Mouse (Mus musculus): ENCODE measurements at regions not wholly inside any gene's neighbourhood (a gene's known extent, or its start where the extent isn't known, plus 50 kb on each side); places are given as distances from the start of the nearest gene placed in this dataset.

- DNase-seq: no peak
Observed at GRCm38 (mm10) chr2:137417691-137418090, 301.2 kb upstream of the Jag1 start.

DNA sequence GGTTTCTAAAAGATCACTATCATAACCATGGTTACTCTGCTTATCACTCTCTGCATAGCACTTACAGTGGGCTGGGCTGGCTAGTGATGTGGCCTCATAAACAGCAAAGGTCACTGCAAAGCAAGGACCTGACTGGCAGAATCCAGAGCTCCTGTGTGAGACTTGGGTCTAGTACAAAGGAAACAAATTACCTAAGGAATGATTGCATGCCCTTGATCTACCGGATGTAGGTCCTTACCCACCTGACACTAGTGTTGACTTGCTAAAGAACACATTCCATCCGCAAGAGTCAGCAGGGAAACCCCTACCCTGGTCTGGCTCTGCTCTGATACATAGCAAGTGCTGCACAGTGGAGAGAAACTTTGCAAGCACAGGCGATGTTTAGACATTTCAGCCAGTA lies 297.0 kb upstream of the Jag1 start:
- no peak for DNase-seq

GRCm38 (mm10) chr2:137409611-137410010 lies 293.2 kb upstream of the Jag1 start:
- no peak for DNase-seq

- no peak for DNase-seq
Observed at GRCm38 (mm10) chr2:137408294-137408693, 291.9 kb upstream of the Jag1 start.

- no peak for DNase-seq
Observed at GRCm38 (mm10) chr2:137393486-137393885, 277.0 kb upstream of the Jag1 start.

GRCm38 (mm10) chr2:137379816-137380215 lies 263.4 kb upstream of the Jag1 start:
- DNase-seq: no peak

DNA sequence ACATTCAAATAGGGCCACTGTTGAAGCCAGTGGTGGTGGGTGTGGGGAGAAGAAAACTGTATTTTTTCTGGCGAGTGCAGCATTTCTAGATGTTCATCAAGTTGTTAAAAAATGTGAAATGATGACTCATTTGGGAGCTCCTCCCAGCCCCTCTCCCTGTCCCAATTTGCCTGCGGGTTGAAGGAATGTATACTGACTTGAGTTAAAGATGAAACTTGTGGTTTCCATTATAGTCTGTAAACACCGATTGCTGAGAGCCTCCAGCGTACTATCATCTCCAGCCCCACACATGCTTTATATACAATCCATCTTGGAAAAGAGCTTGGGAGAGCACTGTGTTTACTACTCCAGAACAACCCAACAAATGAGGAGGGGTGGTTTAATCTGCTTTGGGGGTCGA lies 258.9 kb upstream of the Jag1 start:
- no peak for DNase-seq

DNA sequence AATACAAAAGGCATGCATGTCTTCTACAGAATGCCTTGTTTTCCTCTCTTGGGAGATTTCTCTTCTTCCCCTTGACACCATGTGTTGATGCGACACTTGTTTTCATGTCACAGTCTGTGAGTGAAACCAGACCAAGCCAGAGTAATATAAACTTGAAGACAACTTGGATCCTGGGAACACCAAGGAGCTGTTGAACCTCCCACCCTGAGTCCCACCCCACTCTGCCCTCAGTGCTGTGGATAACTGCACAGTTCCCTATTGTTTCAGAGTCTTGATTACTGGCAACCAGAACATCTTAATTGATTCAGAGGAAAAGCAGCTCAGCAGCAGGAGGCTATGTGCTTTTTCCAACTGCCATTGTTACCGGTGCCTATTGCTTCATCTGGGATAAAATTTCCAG lies 254.6 kb upstream of the Jag1 start:
- no peak for DNase-seq

DNA sequence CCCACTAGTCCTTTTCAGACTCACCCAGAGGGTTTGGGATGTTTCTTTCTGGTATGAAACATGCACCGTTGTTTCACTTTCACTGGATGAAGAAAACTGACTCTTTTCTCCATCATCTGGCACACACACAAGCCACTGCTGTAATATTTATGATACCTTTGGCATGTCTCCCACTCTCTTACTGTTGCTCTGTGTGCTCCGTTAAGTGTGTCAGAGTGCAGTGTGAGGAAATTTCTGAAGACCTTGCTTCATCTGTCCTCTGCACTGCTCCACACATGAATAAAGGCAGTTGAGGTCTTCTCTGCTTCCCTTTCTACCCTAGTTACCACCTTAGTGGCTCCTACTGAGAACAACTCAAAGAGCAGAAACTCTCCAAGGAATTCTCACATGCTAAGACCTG lies 246.6 kb upstream of the Jag1 start:
- DNase-seq: no peak

DNA sequence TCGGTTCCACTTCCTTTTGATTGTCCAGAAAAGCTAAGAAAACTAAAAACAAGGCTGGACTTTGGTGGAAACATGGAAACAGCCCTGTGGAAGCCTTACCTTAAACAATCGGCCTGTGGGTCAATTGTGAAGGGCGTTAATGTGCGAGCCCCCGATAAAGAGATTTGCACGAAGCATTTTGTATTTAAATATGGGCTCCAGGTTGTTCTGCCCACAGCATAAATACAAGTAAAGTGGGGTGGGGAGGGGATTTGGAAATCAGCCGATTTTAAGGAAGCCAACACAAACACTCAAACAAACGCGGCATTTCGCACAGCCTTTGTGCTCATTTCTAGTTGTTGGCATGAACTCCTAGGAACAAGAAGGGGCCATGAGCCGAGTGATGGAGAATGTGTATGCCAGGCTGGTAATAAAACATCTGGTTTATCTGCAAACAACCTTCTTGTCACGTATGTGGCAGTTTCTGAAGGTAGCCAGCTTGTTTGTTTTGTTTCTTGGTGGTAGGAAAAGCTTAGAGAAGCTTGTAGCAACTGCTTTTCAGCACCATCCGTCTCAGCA lies 240.8 kb upstream of the Jag1 start:
- no peak for DNase-seq

- no peak for DNase-seq
Observed at GRCm38 (mm10) chr2:137343736-137344135, 227.3 kb upstream of the Jag1 start.

DNA sequence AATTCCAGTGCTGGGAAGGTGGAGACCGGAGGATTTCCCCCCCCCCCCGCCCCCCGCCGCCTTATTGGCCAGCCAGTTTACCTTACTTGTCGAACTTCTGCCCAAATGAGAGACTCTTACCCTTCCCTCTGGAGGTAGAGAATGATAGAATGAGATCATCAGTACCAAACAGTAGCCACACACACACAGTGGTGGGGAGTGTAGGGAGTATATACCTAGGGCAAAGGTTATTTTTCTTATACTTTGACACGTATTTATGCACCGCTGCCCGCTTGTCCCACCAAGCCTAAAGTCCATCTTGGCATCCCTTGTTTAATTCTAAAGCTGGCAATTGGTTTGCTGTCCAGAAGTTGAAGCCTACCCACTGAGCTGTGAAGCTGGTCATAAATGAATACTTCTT lies 213.6 kb upstream of the Jag1 start:
- DNase-seq: no peak

GRCm38 (mm10) chr2:137323445-137323844 lies 207.0 kb upstream of the Jag1 start:
- DNase-seq: no peak

DNA sequence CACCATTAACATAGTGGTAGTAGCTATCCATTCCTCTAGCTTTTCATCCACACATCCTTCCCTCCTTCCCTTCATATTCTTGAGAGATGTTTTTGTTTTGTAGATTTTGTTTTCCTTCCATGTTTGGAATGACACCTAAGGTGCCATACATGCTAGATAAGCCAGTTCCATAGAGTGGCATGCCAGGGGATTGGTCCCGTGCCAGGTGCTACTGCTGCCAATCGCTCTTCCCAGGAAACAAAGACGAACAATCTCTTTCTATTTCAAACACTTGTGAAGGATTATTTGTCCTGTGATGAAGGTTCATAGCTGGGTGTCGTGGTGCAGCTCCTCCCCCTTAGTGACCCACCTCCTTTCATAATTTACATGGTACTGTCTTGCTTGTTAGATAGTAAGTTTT lies 194.1 kb upstream of the Jag1 start:
- no peak for DNase-seq

GRCm38 (mm10) chr2:137308116-137308515 lies 191.7 kb upstream of the Jag1 start:
- DNase-seq: no peak

GRCm38 (mm10) chr2:137301474-137302267 lies 185.2 kb upstream of the Jag1 start:
- DNase-seq: no peak

GRCm38 (mm10) chr2:137289231-137289630 lies 172.8 kb upstream of the Jag1 start:
- DNase-seq: no peak

- no peak for DNase-seq
Observed at GRCm38 (mm10) chr2:137271575-137272180, 155.2 kb upstream of the Jag1 start.

DNA sequence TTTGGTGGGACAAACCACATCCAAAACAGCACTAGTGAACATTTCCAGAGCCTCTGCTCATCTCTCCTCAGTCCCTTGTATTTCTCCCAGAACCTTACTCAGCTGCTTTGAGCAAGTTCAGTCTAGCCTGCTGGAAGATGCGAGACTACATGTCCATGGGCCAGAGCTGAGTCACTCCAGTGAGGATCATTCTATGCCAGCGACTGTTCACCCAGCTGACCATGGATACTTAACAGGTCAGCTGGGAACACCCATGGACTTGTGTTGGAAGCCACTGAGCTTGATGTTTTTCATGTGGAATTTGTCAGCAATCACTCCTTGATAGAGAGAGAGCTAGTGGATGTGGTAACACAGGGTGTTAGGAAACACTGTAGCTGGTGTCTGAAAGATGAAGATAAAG lies 146.5 kb upstream of the Jag1 start:
- DNase-seq: no peak

GRCm38 (mm10) chr2:137257847-137258515 lies 141.5 kb upstream of the Jag1 start:
- no peak for DNase-seq

- DNase-seq: no peak
Observed at GRCm38 (mm10) chr2:137247931-137248330, 131.5 kb upstream of the Jag1 start.

DNA sequence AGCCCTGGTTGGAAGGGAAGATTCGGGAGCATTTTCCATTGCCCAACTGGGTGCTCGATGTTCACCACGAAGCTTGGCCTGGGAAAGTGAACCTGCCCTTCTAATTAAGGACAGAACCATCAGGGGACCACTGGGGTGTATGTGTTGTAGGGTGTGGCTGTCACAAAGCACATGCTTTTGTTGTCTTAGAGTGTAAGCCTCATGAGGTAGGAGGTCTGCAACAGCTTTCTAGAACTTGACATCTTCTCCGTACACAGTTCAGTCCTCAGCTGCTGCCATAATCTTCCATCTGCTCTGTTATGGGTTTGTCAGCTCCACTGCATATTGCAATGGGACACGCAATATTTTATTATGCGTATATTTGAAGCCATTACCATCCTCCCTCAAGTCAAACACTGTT lies 127.9 kb upstream of the Jag1 start:
- no peak for DNase-seq

GRCm38 (mm10) chr2:137243914-137244313 lies 127.5 kb upstream of the Jag1 start:
- no peak for DNase-seq

DNA sequence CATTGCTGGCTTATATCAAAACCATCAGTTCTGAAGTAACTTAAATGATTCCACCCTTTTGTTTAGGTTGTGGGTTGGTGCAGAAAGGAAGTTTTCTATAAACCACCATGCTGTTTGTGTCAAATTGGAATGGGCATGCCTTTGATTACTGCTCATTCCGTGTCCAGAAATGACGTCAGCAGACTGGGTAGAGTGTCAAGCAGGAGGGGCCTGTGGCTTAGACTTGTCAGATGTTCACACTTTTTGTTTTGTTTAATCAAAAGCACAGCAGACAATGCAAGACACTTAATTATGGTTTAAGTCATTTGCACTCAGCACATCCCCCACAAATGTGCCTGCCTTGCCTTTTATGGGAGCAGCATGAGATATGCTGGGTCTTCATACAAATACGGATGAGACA lies 120.5 kb upstream of the Jag1 start:
- no peak for DNase-seq
